Mouse (Mus musculus): Measurements from ENCODE around the gene Krt34.

Krt34 gene

DNA sequence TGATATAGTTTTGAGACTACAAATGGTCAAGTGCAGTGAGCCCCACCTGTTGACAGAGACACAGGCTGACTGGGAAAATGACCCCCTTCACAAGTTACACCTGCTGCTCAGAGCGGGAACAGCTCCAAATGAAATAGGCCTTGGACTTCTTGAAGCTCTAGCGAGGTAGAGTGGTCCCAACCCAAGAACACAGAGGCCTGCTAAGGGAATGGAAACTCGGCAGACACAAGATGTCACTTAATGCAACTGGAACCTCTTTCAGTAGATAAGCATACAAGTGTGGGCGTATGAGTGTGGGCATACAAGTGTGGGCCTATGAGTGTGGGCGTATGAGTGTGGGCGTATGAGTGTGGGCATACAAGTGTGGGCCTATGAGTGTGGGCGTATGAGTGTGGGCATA, 42.3 kb downstream of the Krt34 start:
- DNase-seq (ENCODE audit: low spot score), result no peak

DNA sequence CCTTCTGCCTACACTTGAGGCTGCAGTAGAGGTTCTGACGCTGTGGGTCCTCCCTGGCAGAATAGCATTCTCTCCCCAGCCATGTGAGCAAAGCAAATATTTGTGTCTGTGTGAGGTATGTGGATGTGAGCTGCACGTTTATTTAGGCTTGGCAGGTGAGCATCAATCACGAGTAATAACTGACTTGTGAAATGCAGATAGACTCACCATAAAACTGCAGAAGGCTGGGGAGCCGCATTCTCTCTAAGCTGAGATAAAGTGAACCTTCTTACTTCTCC, 47.0 kb downstream of the Krt34 start:
- no peak for DNase-seq (ENCODE audit: low spot score)

DNA sequence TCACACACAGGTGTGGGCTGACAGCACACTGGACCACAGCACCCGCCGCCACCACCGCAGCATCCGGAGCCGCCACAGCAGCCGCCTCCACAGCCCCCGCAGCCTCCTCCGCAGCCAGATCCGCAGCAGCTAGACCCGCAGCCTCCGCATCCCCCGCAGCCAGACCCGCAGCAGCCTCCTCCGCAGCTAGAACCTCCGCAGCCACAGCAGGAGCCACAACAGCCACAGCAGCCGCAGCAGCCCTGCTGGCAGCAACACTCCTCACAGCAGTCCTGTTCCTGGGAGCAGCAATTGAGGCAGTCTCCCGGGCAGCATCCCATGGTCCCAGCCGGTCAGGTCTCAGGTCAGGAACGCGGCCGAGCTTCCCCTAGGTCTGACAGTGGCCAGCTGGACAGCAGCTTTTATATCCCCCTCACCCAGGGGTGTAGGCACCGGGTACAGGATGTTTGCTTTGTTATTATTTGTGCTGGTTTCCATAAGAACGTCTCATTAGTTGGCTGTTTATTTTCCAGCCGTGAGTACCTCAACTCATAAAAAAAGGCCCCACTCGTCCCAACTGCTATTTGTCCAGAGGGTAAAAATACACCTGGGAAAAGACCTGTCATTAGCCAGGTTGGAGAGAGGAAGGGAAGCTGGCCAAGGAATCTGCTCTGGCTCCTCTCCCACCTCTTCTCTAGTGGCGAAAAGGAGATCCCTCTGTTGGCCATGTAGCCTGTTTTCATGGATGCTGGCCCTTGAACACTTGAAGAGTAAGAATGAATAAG, 47.6 kb downstream of the Krt34 start, which contains the start of gene Krtap17-1:
Gene Krtap17-1 (minus strand): TSS at position 375 of the 764 bp plus-strand sequence.
- DNase-seq (ENCODE audit: low spot score), result no peak

- DNase-seq (ENCODE audit: low spot score), result no peak
Observed at GRCm38 (mm10) chr11:99990571-99990970, 50.8 kb downstream of the Krt34 start.

GRCm38 (mm10) chr11:99989881-99990405, 51.4 kb downstream of the Krt34 start:
- DNase-seq (ENCODE audit: low spot score), result no peak

GRCm38 (mm10) chr11:99988530-99988929, 52.8 kb downstream of the Krt34 start:
- no peak for DNase-seq (ENCODE audit: low spot score)

Data from MN1 (cell line).